Mouse (Mus musculus): ENCODE measurements around the gene Tgfbrap1. TPM values are rescaled to one million over a fixed set of nuclear protein-coding genes. Genes with fewer than 3 reads are reported as not detected.
A peak's percentile ranks its signal among the peaks of the same experiment; 100 is the strongest.

Gene Tgfbrap1
- polyA plus RNA-seq, 1 experiment from 2014 or later: 7.9 TPM

GRCm38 (mm10) chr1:43072561-43072960 is 25.9 kb downstream of the Tgfbrap1 start:
- 0 out of 2 replicates have a peak, but pooled peaks cover 13% of the 10 kb centered on the region for H3K36me3 ChIP-seq (ENCODE audit: insufficient read depth, low read length)
- no peaks in the 10 kb centered on the region for H3K27me3 ChIP-seq (ENCODE audit: insufficient read depth, low read length)
- 67% methylated on average over 1 of the region's 1 CpGs for WGBS
- no peak overlapping the region for H3K27ac ChIP-seq
- DNase-seq (ENCODE audit: low spot score): no peak
- ATAC-seq (replicated peaks; ENCODE audit: low FRiP score, low read depth): no peak
- H3K4me1 ChIP-seq (replicated peaks; ENCODE audit: insufficient read depth, low read length): no peaks in the 10 kb centered on the region
- no peak for TF ChIP-seq CTCF (IDR thresholded peaks at IDR 0.05; ENCODE audit: low read depth)
- no peak overlapping the region for H3K4me2 ChIP-seq (ENCODE audit: low read length)
- H3K9me3 ChIP-seq (replicated peaks; ENCODE audit: low read length): no peaks in the 10 kb centered on the region
- no peak overlapping the region for H3K9ac ChIP-seq (ENCODE audit: low read depth, low read length)
- H3K4me3 ChIP-seq (replicated peaks; ENCODE audit: low read depth, low read length): no peak overlapping the region

GRCm38 (mm10) chr1:43072028-43072427 is 26.4 kb downstream of the Tgfbrap1 start:
- no peak for DNase-seq (ENCODE audit: low spot score)
- H3K9me3 ChIP-seq (replicated peaks; ENCODE audit: low read length): no peaks in the 10 kb centered on the region
- WGBS: 94% methylated on average over 8 of the region's 8 CpGs
- no peak for TF ChIP-seq CTCF (IDR thresholded peaks at IDR 0.05; ENCODE audit: low read depth)
- no peak overlapping the region for H3K9ac ChIP-seq (ENCODE audit: low read depth, low read length)
- H3K4me1 ChIP-seq (replicated peaks; ENCODE audit: insufficient read depth, low read length): no peaks in the 10 kb centered on the region
- 0 out of 2 replicates have a peak, but pooled peaks cover 13% of the 10 kb centered on the region for H3K36me3 ChIP-seq (ENCODE audit: insufficient read depth, low read length)
- H3K4me3 ChIP-seq (replicated peaks; ENCODE audit: low read depth, low read length): no peak overlapping the region
- H3K4me2 ChIP-seq (ENCODE audit: low read length): no peak overlapping the region
- H3K27me3 ChIP-seq (ENCODE audit: insufficient read depth, low read length): no peaks in the 10 kb centered on the region
- ATAC-seq (replicated peaks; ENCODE audit: low FRiP score, low read depth): no peak
- H3K27ac ChIP-seq: no peak overlapping the region

- no peaks in the 10 kb centered on the region for H3K9me3 ChIP-seq (replicated peaks; ENCODE audit: low read length)
- 79% methylated on average over 5 of the region's 5 CpGs for WGBS
- no peak overlapping the region for H3K27ac ChIP-seq
- DNase-seq (ENCODE audit: low spot score) (no peak), ATAC-seq (replicated peaks; ENCODE audit: low FRiP score, low read depth) (no peak)
- H3K4me3 ChIP-seq (replicated peaks; ENCODE audit: low read depth, low read length): no peak overlapping the region
- H3K9ac ChIP-seq (ENCODE audit: low read depth, low read length): no peak overlapping the region
- H3K27me3 ChIP-seq (ENCODE audit: insufficient read depth, low read length): no peaks in the 10 kb centered on the region
- H3K4me2 ChIP-seq (ENCODE audit: low read length): no peak overlapping the region
- 0 out of 2 replicates have a peak, but pooled peaks cover 16% of the 10 kb centered on the region for H3K36me3 ChIP-seq (ENCODE audit: insufficient read depth, low read length)
- no peaks in the 10 kb centered on the region for H3K4me1 ChIP-seq (replicated peaks; ENCODE audit: insufficient read depth, low read length)
- no peak for TF ChIP-seq CTCF (IDR thresholded peaks at IDR 0.05; ENCODE audit: low read depth)
Measured at GRCm38 (mm10) chr1:43070726-43071125, 27.7 kb downstream of the Tgfbrap1 start.

- ATAC-seq (replicated peaks; ENCODE audit: low FRiP score, low read depth): no peak
- peaks cover 3% of the 10 kb centered on the region; the same call in 1 of the 2 replicates for H3K36me3 ChIP-seq (ENCODE audit: insufficient read depth, low read length)
Measured at GRCm38 (mm10) chr1:43067551-43067950, 30.9 kb downstream of the Tgfbrap1 start.

GRCm38 (mm10) chr1:43066573-43066972 is 31.9 kb downstream of the Tgfbrap1 start:
- no peak overlapping the region for H3K4me2 ChIP-seq (ENCODE audit: low read length)
- H3K27me3 ChIP-seq (ENCODE audit: insufficient read depth, low read length): no peaks in the 10 kb centered on the region
- H3K4me1 ChIP-seq (replicated peaks; ENCODE audit: insufficient read depth, low read length): no peaks in the 10 kb centered on the region
- H3K36me3 ChIP-seq (ENCODE audit: insufficient read depth, low read length): peaks cover 3% of the 10 kb centered on the region; the same call in 1 of the 2 replicates
- 87% methylated on average over 8 of the region's 8 CpGs for WGBS
- no peak overlapping the region for H3K27ac ChIP-seq
- H3K9me3 ChIP-seq (replicated peaks; ENCODE audit: low read length): no peaks in the 10 kb centered on the region
- ATAC-seq (replicated peaks; ENCODE audit: low FRiP score, low read depth): no peak
- no peak overlapping the region for H3K4me3 ChIP-seq (replicated peaks; ENCODE audit: low read depth, low read length)
- no peak for DNase-seq (ENCODE audit: low spot score)
- no peak overlapping the region for H3K9ac ChIP-seq (ENCODE audit: low read depth, low read length)
- no peak for TF ChIP-seq CTCF (IDR thresholded peaks at IDR 0.05; ENCODE audit: low read depth)

More at GRCm38 (mm10) chr1:43067551-43067950, 30.9 kb downstream of the Tgfbrap1 start:
- H3K9me3 ChIP-seq (replicated peaks; ENCODE audit: low read length): no peaks in the 10 kb centered on the region
- H3K27me3 ChIP-seq (ENCODE audit: insufficient read depth, low read length): no peaks in the 10 kb centered on the region
- TF ChIP-seq CTCF (IDR thresholded peaks at IDR 0.05; ENCODE audit: low read depth): no peak
- WGBS: 46% methylated on average over 7 of the region's 7 CpGs
- no peaks in the 10 kb centered on the region for H3K4me1 ChIP-seq (replicated peaks; ENCODE audit: insufficient read depth, low read length)
- no peak overlapping the region for H3K27ac ChIP-seq
- no peak overlapping the region for H3K9ac ChIP-seq (ENCODE audit: low read depth, low read length)
- DNase-seq (ENCODE audit: low spot score): peak; percentile 51
- H3K4me3 ChIP-seq (replicated peaks; ENCODE audit: low read depth, low read length): no peak overlapping the region
- no peak overlapping the region for H3K4me2 ChIP-seq (ENCODE audit: low read length)

GRCm38 (mm10) chr1:43065615-43066310 is 32.7 kb downstream of the Tgfbrap1 start:
- Histone ChIP-seq H3K27ac (no peak overlapping the region), H3K4me1 (replicated peaks; ENCODE audit: insufficient read depth, low read length) (no peaks in the 10 kb centered on the region), H3K27me3 (ENCODE audit: insufficient read depth, low read length) (no peaks in the 10 kb centered on the region), H3K9ac (ENCODE audit: low read depth, low read length) (no peak overlapping the region), H3K36me3 (ENCODE audit: insufficient read depth, low read length) (peaks cover 3% of the 10 kb centered on the region; the same call in 1 of the 2 replicates), H3K4me2 (ENCODE audit: low read length) (no peak overlapping the region), H3K4me3 (replicated peaks; ENCODE audit: low read depth, low read length) (no peak overlapping the region), H3K9me3 (replicated peaks; ENCODE audit: low read length) (no peaks in the 10 kb centered on the region)
- peak; percentile 93 for TF ChIP-seq CTCF (IDR thresholded peaks at IDR 0.05; ENCODE audit: low read depth)
- DNase-seq (ENCODE audit: low spot score): peak; percentile 89
- peak; percentile 85 for ATAC-seq (replicated peaks; ENCODE audit: low FRiP score, low read depth)
- WGBS: 45% methylated on average over 9 of the region's 9 CpGs
